ENCODE assay signal across 23 mouse cellular contexts in the genomic region with DNA sequence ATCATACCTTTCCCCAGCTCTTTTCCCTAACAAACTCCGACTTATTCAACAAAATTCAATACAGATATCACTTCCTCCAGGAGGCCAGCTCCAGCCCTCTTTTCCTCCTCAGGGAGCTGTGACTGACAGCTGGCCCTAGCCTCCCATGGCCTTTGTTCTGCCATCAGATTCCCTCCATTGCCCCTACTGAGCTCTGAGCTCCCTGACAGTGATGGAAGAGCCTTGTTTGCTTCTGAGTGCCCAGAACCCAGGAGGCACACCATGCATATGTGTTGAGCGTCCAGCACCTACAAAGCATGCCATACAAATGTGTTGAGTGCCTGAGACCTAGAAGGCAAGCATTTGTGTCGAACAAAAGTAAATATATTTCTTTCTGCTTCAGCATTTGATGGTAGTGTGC.
A peak's percentile ranks its signal among the peaks of the same experiment; 100 is the strongest.
DNase-seq lines count a peak whose midpoint lies in the region; ATAC-seq lines count a peak whose summit lies in the region.
"Had no signal": no experiment of that assay in that cellular context is flagged by ENCODE, and none has a peak within 500 bp of the region (broad histone marks: within the 10 kb centered on the region; RNA-seq: fewer than 3 reads in every experiment).

No protein-coding gene starts in this region.

- no peaks in the 10 kb centered on the region for H3K9me3 ChIP-seq in hindbrain, embryonic 12.5 days (replicated peaks)
- no peaks in the 10 kb centered on the region for H3K9me3 ChIP-seq in hindbrain, embryonic 14.5 days (ENCODE audit: control insufficient read depth, low read length)
- H3K9me3 ChIP-seq in neural tube, embryonic 11.5 days (ENCODE audit: control insufficient read depth, low read length): no peaks in the 10 kb centered on the region
- H3K9me3 ChIP-seq in neural tube, embryonic 15.5 days (replicated peaks): no peaks in the 10 kb centered on the region
- no peaks in the 10 kb centered on the region for H3K9me3 ChIP-seq in embryonic facial prominence, embryonic 10.5 days
- H3K9me3 ChIP-seq: forebrain, embryonic 12.5 days; hindbrain, embryonic 15.5 days; intestine, embryonic 15.5 days; limb, embryonic 13.5 days; lung, embryonic 15.5 days had no signal

- H3K27me3 ChIP-seq in hindbrain, embryonic 12.5 days: peaks cover 2% of the 10 kb centered on the region; the same call in 1 of the 2 replicates
- H3K27me3 ChIP-seq in hindbrain, embryonic 14.5 days (ENCODE audit: control insufficient read depth, insufficient read depth, low read length): no peaks in the 10 kb centered on the region
- H3K27me3 ChIP-seq in neural tube, embryonic 11.5 days (ENCODE audit: control insufficient read depth, insufficient read depth, low read length): no peaks in the 10 kb centered on the region
- H3K27me3 ChIP-seq in neural tube, embryonic 15.5 days (replicated peaks): no peaks in the 10 kb centered on the region
- no peaks in the 10 kb centered on the region for H3K27me3 ChIP-seq in embryonic facial prominence, embryonic 10.5 days (replicated peaks; ENCODE audit: low read depth, poor library complexity, severe bottlenecking)
- H3K27me3 ChIP-seq: forebrain, embryonic 12.5 days; intestine, embryonic 15.5 days; limb, embryonic 13.5 days; lung, embryonic 15.5 days had no signal

- no peak for DNase-seq in hindbrain, embryonic 14.5 days (ENCODE audit: low spot score)
- DNase-seq in neural tube, embryonic 11.5 days (ENCODE audit: low spot score): peak; percentile 41
- DNase-seq in embryonic facial prominence, embryonic 10.5 days (ENCODE audit: low spot score): peak; percentile 17
- DNase-seq: adrenal gland, postnatal 25 days; B cell, adult 2 months; cerebellum, adult 18-20 months; cerebellum, postnatal 14 days; gastrocnemius, postnatal 10 days; heart, postnatal 14 days; kidney, adult 2 months; kidney, postnatal 36 days; thymus, adult 2 months; thymus, postnatal 36 days had no signal

- no peak for ATAC-seq in hindbrain, embryonic 12.5 days (ENCODE audit: low FRiP score)
- ATAC-seq in hindbrain, embryonic 14.5 days (ENCODE audit: low FRiP score): no peak
- no peak for ATAC-seq in neural tube, embryonic 11.5 days (ENCODE audit: insufficient read depth, low FRiP score, low TSS enrichment)
- no peak for ATAC-seq in neural tube, embryonic 15.5 days (ENCODE audit: low FRiP score)
- ATAC-seq in megakaryocyte, adult 5-6 weeks (ENCODE audit: poor library complexity, severe bottlenecking): no peak
- ATAC-seq: intestine, embryonic 15.5 days had no signal

- H3K4me3 ChIP-seq in hindbrain, embryonic 12.5 days: no peak overlapping the region
- no peak overlapping the region for H3K4me3 ChIP-seq in hindbrain, embryonic 14.5 days (replicated peaks; ENCODE audit: low read length)
- no peak overlapping the region for H3K4me3 ChIP-seq in neural tube, embryonic 11.5 days (ENCODE audit: low read depth, low read length)
- H3K4me3 ChIP-seq in neural tube, embryonic 15.5 days (replicated peaks): no peak overlapping the region
- H3K4me3 ChIP-seq in embryonic facial prominence, embryonic 10.5 days: no peak overlapping the region
- H3K4me3 ChIP-seq: erythroblast, embryonic 14.5 days; forebrain, embryonic 12.5 days; hindbrain, embryonic 15.5 days; intestine, embryonic 15.5 days; limb, embryonic 13.5 days; lung, embryonic 15.5 days had no signal

- WGBS in hindbrain, embryonic 12.5 days: 27% methylated on average over 3 of the region's 3 CpGs
- WGBS in hindbrain, embryonic 14.5 days: 25% methylated on average over 3 of the region's 3 CpGs
- WGBS in neural tube, embryonic 11.5 days: 36% methylated on average over 3 of the region's 3 CpGs
- 32% methylated on average over 3 of the region's 3 CpGs for WGBS in neural tube, embryonic 15.5 days
- 55% methylated on average over 3 of the region's 3 CpGs for WGBS in embryonic facial prominence, embryonic 10.5 days

- no peak overlapping the region for H3K9ac ChIP-seq in hindbrain, embryonic 12.5 days
- no peak overlapping the region for H3K9ac ChIP-seq in hindbrain, embryonic 14.5 days
- H3K9ac ChIP-seq in neural tube, embryonic 11.5 days (ENCODE audit: low read length): no peak overlapping the region
- H3K9ac ChIP-seq in neural tube, embryonic 15.5 days (replicated peaks): no peak overlapping the region
- H3K9ac ChIP-seq: forebrain, embryonic 12.5 days; hindbrain, embryonic 15.5 days; intestine, embryonic 15.5 days; limb, embryonic 13.5 days; lung, embryonic 15.5 days had no signal

- peaks cover 15% of the 10 kb centered on the region for H3K4me1 ChIP-seq in hindbrain, embryonic 12.5 days
- 0 out of 2 replicates have a peak, but pooled peaks cover 8% of the 10 kb centered on the region for H3K4me1 ChIP-seq in hindbrain, embryonic 14.5 days (replicated peaks; ENCODE audit: control insufficient read depth, insufficient read depth, low read length)
- H3K4me1 ChIP-seq in neural tube, embryonic 11.5 days (ENCODE audit: control insufficient read depth, insufficient read depth, low read length): no peaks in the 10 kb centered on the region
- 0 out of 2 replicates have a peak, but pooled peaks cover 2% of the 10 kb centered on the region for H3K4me1 ChIP-seq in neural tube, embryonic 15.5 days
- peaks cover 25% of the 10 kb centered on the region for H3K4me1 ChIP-seq in embryonic facial prominence, embryonic 10.5 days
- H3K4me1 ChIP-seq: hindbrain, embryonic 15.5 days had no signal

- peak overlapping the region; percentile 31; the same call in 1 of the 2 replicates for H3K27ac ChIP-seq in hindbrain, embryonic 12.5 days
- H3K27ac ChIP-seq in hindbrain, embryonic 14.5 days: no peak overlapping the region
- H3K27ac ChIP-seq in neural tube, embryonic 11.5 days (ENCODE audit: low read depth, low read length): no peak overlapping the region
- no peak overlapping the region for H3K27ac ChIP-seq in neural tube, embryonic 15.5 days (replicated peaks)
- H3K27ac ChIP-seq in embryonic facial prominence, embryonic 10.5 days (replicated peaks): peak overlapping the region; percentile 15; the same call in 1 of the 2 replicates
- H3K27ac ChIP-seq: forebrain, embryonic 12.5 days; hindbrain, embryonic 15.5 days; intestine, embryonic 15.5 days; limb, embryonic 13.5 days; lung, embryonic 15.5 days had no signal

- no peaks in the 10 kb centered on the region for H3K36me3 ChIP-seq in hindbrain, embryonic 12.5 days
- no peaks in the 10 kb centered on the region for H3K36me3 ChIP-seq in hindbrain, embryonic 14.5 days (replicated peaks; ENCODE audit: control insufficient read depth, insufficient read depth)
- H3K36me3 ChIP-seq in neural tube, embryonic 11.5 days (ENCODE audit: control insufficient read depth, insufficient read depth, low read length): no peaks in the 10 kb centered on the region
- no peaks in the 10 kb centered on the region for H3K36me3 ChIP-seq in neural tube, embryonic 15.5 days
- no peaks in the 10 kb centered on the region for H3K36me3 ChIP-seq in embryonic facial prominence, embryonic 10.5 days (replicated peaks)
- H3K36me3 ChIP-seq: forebrain, embryonic 12.5 days; hindbrain, embryonic 15.5 days; intestine, embryonic 15.5 days; limb, embryonic 13.5 days; lung, embryonic 15.5 days had no signal

- no peak overlapping the region for H3K4me2 ChIP-seq in hindbrain, embryonic 12.5 days (replicated peaks)
- no peak overlapping the region for H3K4me2 ChIP-seq in hindbrain, embryonic 14.5 days (replicated peaks)
- no peak overlapping the region for H3K4me2 ChIP-seq in neural tube, embryonic 11.5 days (ENCODE audit: low read depth)
- no peak overlapping the region for H3K4me2 ChIP-seq in neural tube, embryonic 15.5 days
- H3K4me2 ChIP-seq: forebrain, embryonic 12.5 days; hindbrain, embryonic 15.5 days; intestine, embryonic 15.5 days; limb, embryonic 13.5 days; liver, embryonic 11.5 days; lung, embryonic 15.5 days had no signal

Comparison
In these comparisons a context has a peak if more than half of its experiments do, and no peak if none do; other contexts are left out.
1. H3K27ac ChIP-seq: peak in hindbrain, embryonic 12.5 days (single experiment) and embryonic facial prominence, embryonic 10.5 days (single experiment); none in hindbrain, embryonic 14.5 days (single experiment), neural tube, embryonic 11.5 days (single experiment) and neural tube, embryonic 15.5 days (single experiment).